Mouse (Mus musculus) heart, embryonic 14.5 days (tissue): ENCODE measurements at regions not wholly inside any gene's neighbourhood (a gene's known extent, or its start where the extent isn't known, plus 50 kb on each side); places are given as distances from the start of the nearest gene placed in this dataset.

Experiments used
- ATAC-seq: fragments of 200-750 bp; cut with Nextera tagmentation; 2 replicates; pipeline ENCODE4 v1.8.0; 2017; ENCODE audit warnings: low read depth, moderate TSS enrichment; ENCODE audit not compliant: insufficient number of reproducible peaks, insufficient read depth, low FRiP score
- H3K27ac ChIP-seq, 2 experiments: fragments of 200-500 bp in 1 of 2; fragments of 300-500 bp in 1 of 2; sonication (generic) in 1 of 2; replicated peaks in 1 of 2; 2 replicates each; pipeline ENCODE4 v1.5.1; 2012 to 2014; ENCODE audit warnings: low read depth in 2 of 2, low read length in 2 of 2, control low read depth in 1 of 2, mild to moderate bottlenecking in 1 of 2, mixed read lengths in 1 of 2; ENCODE audit not compliant: control insufficient read depth in 1 of 2, insufficient read depth in 1 of 2
- H3K27me3 ChIP-seq: fragments of 300-500 bp; sonication (generic); 2 replicates; pipeline ENCODE4 v1.6.1; 2014; ENCODE audit warnings: mild to moderate bottlenecking, low read length, control low read depth; ENCODE audit not compliant: control insufficient read depth, insufficient read depth
- H3K36me3 ChIP-seq: fragments of 300-500 bp; sonication (generic); 2 replicates; pipeline ENCODE4 v1.6.1; 2014; ENCODE audit warnings: mild to moderate bottlenecking, control low read depth, low read length, mixed read lengths; ENCODE audit not compliant: control insufficient read depth, insufficient read depth
- H3K4me1 ChIP-seq, 2 experiments: fragments of 200-500 bp in 1 of 2; fragments of 300-500 bp in 1 of 2; sonication (generic) in 1 of 2; 2 replicates each; pipeline ENCODE4 v1.6.1; 2012 to 2014; ENCODE audit warnings: low read length in 2 of 2, control low read depth in 1 of 2, mixed read lengths in 1 of 2; ENCODE audit not compliant: control insufficient read depth in 2 of 2, insufficient read depth in 2 of 2
- H3K4me2 ChIP-seq: fragments of 300-500 bp; sonication (generic); 2 replicates; pipeline ENCODE4 v1.6.1; 2014; ENCODE audit warnings: mild to moderate bottlenecking, low read length
- H3K4me3 ChIP-seq, 2 experiments: fragments of 200-500 bp in 1 of 2; fragments of 300-500 bp in 1 of 2; sonication (generic) in 1 of 2; 2 replicates each; pipeline ENCODE4 v1.5.1; 2012 to 2014; ENCODE audit warnings: low read length in 2 of 2, mild to moderate bottlenecking in 2 of 2, control low read depth in 1 of 2, low read depth in 1 of 2, moderate library complexity in 1 of 2; ENCODE audit not compliant: control insufficient read depth in 1 of 2, insufficient read depth in 1 of 2
- H3K9ac ChIP-seq: fragments of 300-500 bp; sonication (generic); 2 replicates; pipeline ENCODE4 v1.6.1; 2014; ENCODE audit warnings: mild to moderate bottlenecking, low read length
- H3K9me3 ChIP-seq: fragments of 300-500 bp; sonication (generic); 2 replicates; pipeline ENCODE4 v1.6.1; 2016; ENCODE audit warnings: low read length, control low read depth; ENCODE audit not compliant: control insufficient read depth
- WGBS: fragments of 180-500 bp; shearing (Covaris S2); extraction: QIAGEN DNeasy Blood & Tissue Kit; methylation state at CpG from one replicate; pipeline ENCODE4 v1.1.7; 2014; 5-methylcytosine and 5-hydroxymethylcytosine counted together

GRCm38 (mm10) chrX:98476473-98477254 is 328.1 kb downstream of the Ar start:
- Histone ChIP-seq H3K4me2 (no peak overlapping the region), H3K9ac (no peak overlapping the region), H3K36me3 (no peaks in the 10 kb centered on the region), H3K9me3 (no peaks in the 10 kb centered on the region), H3K27me3 (no peaks in the 10 kb centered on the region), H3K4me1 (no peaks in the 10 kb centered on the region), H3K4me3 (no peak overlapping the region), H3K27ac (no peak overlapping the region)
- ATAC-seq, result no peak
- 80% methylated on average over 4 of the region's 4 CpGs for WGBS
